ENCODE assay signal across 8 mouse cellular contexts in genomic region chr10:80406684-80407501, GRCm38 (mm10). TPM values are rescaled to one million over a fixed set of nuclear protein-coding genes. Genes with fewer than 3 reads are reported as not detected.
DNase-seq lines count a peak whose midpoint lies in the region; ATAC-seq and TF ChIP-seq lines count a peak whose summit lies in the region.

Gene Uqcr11 (minus strand): TSS chr10:80406830.

- ATAC-seq in activated CD4-positive, CD25-positive, alpha-beta regulatory T cell, adult 4 months, result peak; percentile 88
- peak; percentile 82 for ATAC-seq in megakaryocyte progenitor cell, adult 5-6 weeks (replicated peaks; ENCODE audit: poor library complexity)

- H3K4me3 ChIP-seq in cortical plate, adult 2 months (ENCODE audit: insufficient read depth, low read length), result peak within 1 kb of the TSS; percentile 72

- peak; percentile 99 for TF ChIP-seq POLR2A in cortical plate, adult 2 months (IDR thresholded peaks at IDR 0.05; ENCODE audit: extremely low read depth, insufficient read depth, low read length)

- peak; percentile 88 for DNase-seq in gastrocnemius, postnatal 10 days
- peak; percentile 96 for DNase-seq in induced T-regulatory cell, adult 2 months (ENCODE audit: low read depth)
- DNase-seq in left cerebral cortex, adult 9 months (ENCODE audit: low spot score in 2 of 2), result peak; percentile 85 to 95
- DNase-seq in right cerebral cortex, postnatal 14 days, result peak; percentile 91
- DNase-seq in urinary bladder, postnatal 36 days (ENCODE audit: low spot score in 2 of 2), result peak; percentile 86 to 93

- peak within 1 kb of the TSS; percentile 14; the same call in 1 of the 2 replicates for H3K27ac ChIP-seq in cortical plate, adult 2 months (ENCODE audit: insufficient read depth, low read length)

- peaks cover 9% of the 10 kb centered on the region for H3K4me1 ChIP-seq in cortical plate, adult 2 months (ENCODE audit: control insufficient read depth, insufficient read depth, low read length)

- TF ChIP-seq CTCF in cortical plate, adult 2 months (IDR thresholded peaks at IDR 0.05; ENCODE audit: extremely low read depth, insufficient read depth, low read length), result no peak

RNA-seq across cellular contexts. Expression of gene Uqcr11, which starts in this region (rescaled TPM):
- polyA plus RNA-seq in activated CD4-positive, CD25-positive, alpha-beta regulatory T cell, adult 4 months (2017; shearing (Covaris generic)), result 100 to 1,000 TPM; 327 to 363 TPM
- 1,456 and 1,595 TPM in 2 replicates for polyA plus RNA-seq in cortical plate, adult 2 months (2012; rRNA removed)
- 100 to 1,000 TPM; 725 to 806 TPM for total RNA-seq in gastrocnemius, postnatal 10 days (2021)
- total RNA-seq in megakaryocyte progenitor cell, adult 5-6 weeks (2015), result 202 and 210 TPM in 2 replicates
- total RNA-seq in megakaryocyte progenitor cell, adult 5-6 weeks (2017), result 184 and 263 TPM in 2 replicates

Comparison
In these comparisons a context has a peak if more than half of its experiments do, and no peak if none do; other contexts are left out.
1. Peak in every context shown above with its lines: DNase-seq, ATAC-seq, H3K4me3 ChIP-seq and H3K27ac ChIP-seq.